Mouse (Mus musculus) layer of hippocampus, adult 8-10 months (tissue): Measurements from ENCODE around the gene Evi5. TPM values are rescaled to one million over a fixed set of nuclear protein-coding genes. Genes with fewer than 3 reads are reported as not detected.
"Not testable (repeated sequence)": the region's sequence is repeated elsewhere in the genome, so short reads cannot be mapped to it uniquely, and the experiment has no call there.

Experiments used
- DNase-seq, 2 experiments: peaks; one replicate each; pipeline ENCODE4 v3.0.0; 2022; ENCODE audit warnings: low spot score in 2 of 2
- total RNA-seq, 4 experiments: library from RNA; stranded (reverse); gene quantifications; 2 replicates each; pipeline ENCODE4 v1.2.4; 2022

Gene Evi5
- total RNA-seq, result 10 to 100 TPM; 64.9 to 75.5 (median 68.0) TPM

GRCm38 (mm10) chr5:107874561-107875260, at the start of gene Evi5:
Gene Evi5, minus strand, starts transcription at chr5:107875107.
- DNase-seq, result no peak

- DNase-seq, result no peak
These were observed 49.7 kb upstream of the Evi5 start for GRCm38 (mm10) chr5:107924564-107924963.

GRCm38 (mm10) chr5:107922836-107923235, 47.9 kb upstream of the Evi5 start:
- no peak for DNase-seq

DNA sequence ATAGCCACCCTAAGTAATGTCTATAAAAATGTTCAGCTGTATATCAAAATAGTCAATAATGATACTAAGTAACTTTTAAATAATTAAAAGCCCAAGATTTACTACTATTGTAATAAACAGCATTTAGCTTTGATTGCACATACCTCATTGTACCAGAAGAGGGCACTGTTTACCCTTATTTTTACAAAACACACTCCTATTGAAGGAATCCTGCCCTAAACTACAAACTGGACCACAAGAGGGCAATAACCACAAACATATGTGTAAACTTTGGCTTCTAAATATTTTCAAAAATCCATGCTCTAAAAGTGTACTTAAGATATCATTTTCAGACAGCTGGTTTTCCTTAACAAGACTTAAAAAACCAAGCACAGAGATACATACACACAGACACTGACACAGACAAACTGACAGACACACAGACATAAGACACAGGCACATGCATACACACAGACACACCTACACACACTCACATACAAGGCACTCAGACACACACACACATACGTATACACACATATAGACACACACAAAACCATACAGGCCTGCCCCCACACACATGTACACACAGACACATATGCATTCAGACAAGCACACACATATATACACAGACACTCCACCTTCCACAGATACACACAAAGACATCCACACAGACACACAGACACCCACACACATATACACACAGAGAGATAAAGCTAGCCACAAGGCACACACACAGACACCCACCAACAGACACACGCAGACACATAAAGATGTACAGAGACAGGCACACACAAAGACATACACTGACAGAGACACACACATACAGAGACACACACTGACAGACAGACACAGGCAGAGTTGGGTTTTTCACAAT, 46.7 kb upstream of the Evi5 start:
- no peak for DNase-seq

DNA sequence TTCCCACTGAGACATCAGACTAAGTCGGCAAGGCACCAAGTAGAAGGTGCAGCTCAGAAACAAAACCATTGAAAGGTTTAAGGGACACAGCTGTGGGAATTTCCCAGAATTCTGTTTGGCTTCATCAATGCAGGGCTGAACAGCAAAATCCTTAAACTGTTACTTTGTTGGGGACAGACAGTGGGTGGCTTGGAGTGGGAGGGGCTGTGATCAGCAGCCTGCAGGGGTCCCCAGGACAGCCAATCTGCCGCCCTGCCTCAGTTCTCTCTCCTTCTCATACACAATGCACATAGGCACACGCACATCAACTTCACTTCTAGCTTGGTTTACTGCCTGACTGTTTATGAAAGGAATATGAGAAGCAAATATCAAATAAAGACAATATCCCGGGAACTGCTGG, 40.4 kb upstream of the Evi5 start:
- no peak for DNase-seq

DNA sequence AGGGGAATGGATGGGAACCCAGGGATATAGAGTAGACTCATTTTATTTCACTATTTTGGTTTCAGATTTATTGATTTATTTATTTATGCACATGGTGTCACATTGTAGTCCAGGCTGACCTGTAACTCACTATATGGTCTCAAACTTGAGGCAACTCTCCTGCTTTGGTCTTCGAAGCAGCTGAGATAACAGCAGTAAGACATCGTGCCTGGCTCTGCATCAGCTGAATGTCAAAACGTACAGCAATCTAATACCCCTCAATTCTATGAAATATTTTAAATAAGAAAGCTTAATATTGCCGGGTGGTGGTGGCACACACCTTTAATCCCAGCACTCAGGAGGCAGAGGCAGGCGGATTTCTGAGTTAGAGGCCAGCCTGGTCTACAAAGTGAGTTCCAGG, 36.1 kb upstream of the Evi5 start:
- DNase-seq, result no peak

- DNase-seq, result no peak
These were observed 35.2 kb upstream of the Evi5 start for GRCm38 (mm10) chr5:107910084-107910616.

DNA sequence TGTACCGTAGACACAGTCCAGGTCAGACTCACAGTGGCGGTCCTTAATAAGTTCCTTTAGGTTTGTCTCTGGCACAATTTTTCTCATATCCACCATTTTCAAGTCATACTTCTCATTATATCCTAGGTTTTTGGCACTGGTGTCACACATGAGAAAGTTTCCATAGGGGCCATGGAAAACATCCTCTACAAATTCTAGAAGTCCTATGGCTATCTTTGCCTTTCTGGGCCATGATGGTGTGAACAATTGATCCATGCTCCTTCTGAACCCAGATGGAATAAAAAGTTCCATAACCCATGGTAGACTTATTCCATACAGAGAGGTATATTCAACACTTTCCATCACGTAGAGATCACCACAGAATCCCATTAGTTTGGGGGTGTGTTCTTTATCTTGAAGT, 34.8 kb upstream of the Evi5 start:
- no peak for DNase-seq

- DNase-seq, result no peak
These were observed 33.7 kb upstream of the Evi5 start for GRCm38 (mm10) chr5:107908514-107909110.

- DNase-seq, result no peak
These were observed 29.4 kb upstream of the Evi5 start for GRCm38 (mm10) chr5:107904325-107904724.

GRCm38 (mm10) chr5:107901014-107901615, 26.2 kb upstream of the Evi5 start:
- DNase-seq, result no peak

GRCm38 (mm10) chr5:107900206-107901013, 25.5 kb upstream of the Evi5 start, which contains the start of gene Rpl5:
Gene Rpl5, plus strand, starts transcription at chr5:107900502.
- peak; percentile 95 to 98 for DNase-seq

DNA sequence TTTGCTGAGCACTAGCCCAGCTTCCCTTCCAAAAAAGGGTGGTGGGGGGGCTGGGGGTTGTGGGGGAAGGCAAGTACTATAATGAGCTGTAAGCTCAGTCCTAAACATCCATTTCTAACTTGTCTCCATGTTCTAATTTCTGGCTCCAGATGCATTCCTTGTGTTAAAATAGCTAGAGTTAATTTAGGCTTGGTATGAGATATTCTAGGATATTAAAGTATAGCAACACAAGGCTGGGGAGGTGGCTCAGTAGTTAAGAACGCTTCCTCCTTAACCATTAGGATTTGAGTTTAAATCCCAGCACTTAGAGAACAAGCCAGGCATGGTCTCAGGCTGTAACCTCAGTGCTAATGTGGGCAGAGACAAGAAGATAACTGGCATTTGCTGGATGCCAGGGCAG, 21.4 kb upstream of the Evi5 start:
- no peak for DNase-seq

- no peak for DNase-seq
These were observed 19.8 kb upstream of the Evi5 start for GRCm38 (mm10) chr5:107894676-107895075.

DNA sequence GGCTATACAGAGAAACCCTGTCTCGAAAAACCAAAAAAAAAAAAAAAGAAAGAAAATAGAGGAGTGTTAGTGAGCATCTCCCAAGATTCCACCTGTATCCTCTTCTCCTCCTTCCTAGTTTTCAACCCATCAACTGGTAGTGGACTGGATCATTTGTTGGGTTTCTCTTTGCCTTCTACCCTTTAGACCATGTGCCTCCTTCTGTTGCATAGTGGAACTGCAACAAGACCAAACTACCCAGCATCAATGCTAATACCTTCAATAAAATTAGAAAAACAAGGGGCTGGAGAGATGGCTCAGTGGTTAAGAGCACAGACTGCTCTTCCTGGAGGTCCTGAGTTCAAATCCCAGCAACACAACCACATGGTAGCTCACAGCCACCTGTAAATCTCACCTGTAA, 16.6 kb upstream of the Evi5 start:
- DNase-seq, result not testable (repeated sequence)

DNA sequence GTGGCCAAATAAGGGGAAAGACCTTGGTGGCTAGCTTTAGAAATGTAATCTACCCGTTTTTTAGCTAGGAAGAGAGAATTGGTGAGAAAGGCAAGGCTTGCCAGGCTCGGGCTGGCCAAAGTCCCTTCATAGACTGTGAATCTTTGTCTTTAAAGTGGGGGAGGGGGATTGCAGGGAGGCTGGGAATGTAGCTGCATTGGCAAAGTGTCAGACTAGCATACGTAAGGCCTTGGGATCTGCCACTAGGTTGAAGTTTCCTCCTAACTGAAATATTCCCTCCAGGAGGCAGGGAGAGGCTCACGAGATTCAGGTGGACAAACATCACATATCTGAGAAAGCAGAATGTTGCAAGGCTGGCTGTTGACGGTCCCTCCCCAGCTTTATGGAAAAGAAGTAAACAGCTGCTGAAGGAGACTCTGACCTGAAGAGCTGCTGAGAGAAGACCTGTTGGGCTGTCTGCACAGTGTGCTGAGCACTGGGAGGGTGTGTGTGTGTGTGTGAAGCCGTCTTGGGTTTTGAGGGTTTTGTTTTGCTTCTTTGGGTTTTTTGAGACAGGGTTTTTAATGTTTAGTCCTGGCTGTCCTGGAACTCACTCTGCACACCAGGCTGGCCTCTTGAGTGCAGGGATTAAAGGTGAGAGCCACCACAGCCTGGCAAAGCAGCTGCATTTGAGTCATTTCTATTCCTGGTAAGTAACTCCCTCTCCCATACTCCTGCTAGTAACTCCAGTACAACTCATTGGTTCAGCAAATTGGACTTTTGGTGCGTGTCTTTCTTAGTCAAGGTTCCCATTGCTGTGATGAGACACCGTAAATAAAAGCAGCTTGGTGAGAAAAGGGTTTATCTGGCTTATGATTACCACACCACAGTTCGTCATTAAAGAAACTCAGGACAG, 15.3 kb upstream of the Evi5 start:
- DNase-seq, result no peak

DNA sequence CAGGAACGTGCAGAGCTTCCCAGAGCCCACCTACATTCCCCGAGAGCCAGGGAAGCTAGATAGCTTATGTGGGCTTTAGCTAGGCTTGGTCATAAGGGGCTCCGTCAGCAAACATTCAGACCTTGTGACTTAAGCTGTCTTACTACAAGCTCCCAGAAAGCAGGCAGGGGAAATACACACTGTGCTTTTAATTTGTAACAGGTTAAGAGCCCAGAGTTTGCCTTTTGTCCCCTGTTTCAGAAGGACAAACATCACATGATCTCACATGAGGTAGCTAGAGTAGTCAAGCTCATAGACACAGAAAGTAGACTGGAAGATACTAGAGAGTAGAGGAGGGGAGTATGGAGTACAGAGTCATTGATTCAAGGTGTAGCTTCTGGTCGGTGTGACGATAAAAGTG, 5.8 kb upstream of the Evi5 start:
- no peak for DNase-seq

GRCm38 (mm10) chr5:107877053-107877452, 2.1 kb upstream of the Evi5 start:
- no peak for DNase-seq

DNA sequence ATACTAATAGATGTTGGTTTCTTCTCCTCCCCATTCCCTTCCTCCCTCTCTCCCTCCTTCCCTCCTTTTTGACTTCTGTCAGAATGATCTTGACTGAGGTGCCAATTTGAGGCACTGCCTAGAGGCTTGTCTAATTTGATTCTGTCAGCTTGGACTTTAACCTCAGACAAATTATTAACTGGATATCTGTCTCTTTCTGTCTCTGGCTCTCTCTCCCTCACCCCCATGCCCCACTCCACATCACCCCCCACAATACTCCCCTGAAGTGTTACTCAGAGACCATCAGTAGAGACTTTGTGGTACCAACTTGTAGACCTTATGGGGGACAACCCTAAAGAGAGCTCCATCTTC, 329 bp upstream of the Evi5 start:
- DNase-seq, result no peak

DNA sequence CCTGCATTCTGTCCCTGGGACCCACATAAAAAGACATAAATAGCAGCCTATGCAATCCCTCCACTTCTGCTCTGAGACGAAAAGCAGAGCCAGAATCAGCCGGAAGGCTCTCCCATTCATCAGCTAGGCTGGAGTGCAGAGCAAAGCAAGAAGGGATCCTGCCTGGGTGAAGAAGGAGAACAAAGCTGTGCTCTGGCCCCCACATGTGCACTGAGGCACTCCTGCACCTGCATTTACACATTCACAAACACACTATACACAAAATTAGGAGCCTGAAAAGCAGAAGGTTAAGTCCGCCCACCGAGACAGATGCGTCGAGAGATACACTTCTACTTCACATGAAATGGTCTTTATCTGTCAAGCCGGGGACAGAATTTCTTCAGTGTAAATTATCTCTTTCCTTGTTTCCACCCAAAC, 1.0 kb downstream of the Evi5 start:
- DNase-seq, result no peak
